Mouse (Mus musculus) E14TG2a.4 (cell line): ENCODE measurements at regions not wholly inside any gene's neighbourhood (a gene's known extent, or its start where the extent isn't known, plus 50 kb on each side); places are given as distances from the start of the nearest gene placed in this dataset.

Source experiments
- H3K27me3 ChIP-seq: 2 replicates; pipeline ENCODE4 v1.6.1; 2014; ENCODE audit warnings: low read length, control low read depth; ENCODE audit not compliant: insufficient read depth
- H3K36me3 ChIP-seq: 2 replicates; pipeline ENCODE4 v1.6.1; 2014; ENCODE audit warnings: low read length, control low read depth; ENCODE audit not compliant: insufficient read depth
- H3K4me1 ChIP-seq: replicated peaks from 2 replicates; pipeline ENCODE4 v1.6.1; 2014; ENCODE audit warnings: low read depth, low read length, control low read depth
- H3K4me3 ChIP-seq: replicated peaks from 2 replicates; pipeline ENCODE4 v1.5.1; 2014; ENCODE audit warnings: mild to moderate bottlenecking, low read length
- H3K9me3 ChIP-seq: 2 replicates; pipeline ENCODE4 v1.6.1; 2014; ENCODE audit warnings: low read length, control low read depth
- CTCF ChIP-seq: conservative IDR thresholded peaks from 2 replicates; pipeline ENCODE4 v1.5.1; 2014; ENCODE audit warnings: low read length
- NANOG ChIP-seq: IDR thresholded peaks from 2 replicates; pipeline ENCODE4 v1.6.1; 2014; ENCODE audit warnings: borderline replicate concordance, low read length, mixed read lengths
- POU5F1 ChIP-seq: IDR thresholded peaks from 2 replicates; pipeline ENCODE4 v1.6.1; 2014; ENCODE audit warnings: low read length, borderline replicate concordance

GRCm38 (mm10) chr12:70745681-70746080 is 79.6 kb upstream of the Frmd6 start:
- Histone ChIP-seq H3K4me3 (no peak overlapping the region), H3K9me3 (peaks cover 21% of the 10 kb centered on the region), H3K4me1 (no peaks in the 10 kb centered on the region), H3K27me3 (no peaks in the 10 kb centered on the region), H3K36me3 (no peaks in the 10 kb centered on the region)
- no peak for TF ChIP-seq CTCF
- no peak for TF ChIP-seq NANOG
- TF ChIP-seq POU5F1 = no peak

- no peak overlapping the region for H3K4me3 ChIP-seq
- peaks cover 15% of the 10 kb centered on the region for H3K4me1 ChIP-seq
- H3K9me3 ChIP-seq = peaks cover 21% of the 10 kb centered on the region
- H3K27me3 ChIP-seq = peaks cover 4% of the 10 kb centered on the region; the same call in 1 of the 2 replicates
- no peaks in the 10 kb centered on the region for H3K36me3 ChIP-seq
- TF ChIP-seq CTCF = no peak
- TF ChIP-seq POU5F1 = no peak
- TF ChIP-seq NANOG = no peak
These were observed 75.7 kb upstream of the Frmd6 start for GRCm38 (mm10) chr12:70749651-70750050.

GRCm38 (mm10) chr12:70750651-70751578 is 74.4 kb upstream of the Frmd6 start:
- Histone ChIP-seq H3K4me1 (peaks cover 15% of the 10 kb centered on the region), H3K27me3 (peaks cover 4% of the 10 kb centered on the region; the same call in 1 of the 2 replicates), H3K4me3 (no peak overlapping the region), H3K36me3 (no peaks in the 10 kb centered on the region), H3K9me3 (peaks cover 17% of the 10 kb centered on the region)
- TF ChIP-seq CTCF (no peak), POU5F1 (no peak), NANOG (no peak)

- TF ChIP-seq NANOG = no peak
- TF ChIP-seq POU5F1 = no peak
- no peak for TF ChIP-seq CTCF
These were observed 72.9 kb upstream of the Frmd6 start for GRCm38 (mm10) chr12:70752266-70752910.

GRCm38 (mm10) chr12:70752911-70753290 is 72.4 kb upstream of the Frmd6 start:
- TF ChIP-seq POU5F1 = no peak
- no peak for TF ChIP-seq NANOG
- TF ChIP-seq CTCF = no peak
- Histone ChIP-seq H3K27me3 (peaks cover 4% of the 10 kb centered on the region; the same call in 1 of the 2 replicates), H3K4me1 (peaks cover 15% of the 10 kb centered on the region), H3K9me3 (peaks cover 11% of the 10 kb centered on the region), H3K36me3 (no peaks in the 10 kb centered on the region), H3K4me3 (no peak overlapping the region)

More at GRCm38 (mm10) chr12:70752266-70752910, 72.9 kb upstream of the Frmd6 start:
- Histone ChIP-seq H3K9me3 (peaks cover 16% of the 10 kb centered on the region), H3K4me3 (no peak overlapping the region), H3K36me3 (no peaks in the 10 kb centered on the region), H3K27me3 (peaks cover 4% of the 10 kb centered on the region; the same call in 1 of the 2 replicates), H3K4me1 (peaks cover 15% of the 10 kb centered on the region)

- no peak overlapping the region for H3K4me3 ChIP-seq
- no peak for TF ChIP-seq NANOG
- TF ChIP-seq POU5F1 = no peak
- TF ChIP-seq CTCF = no peak
- peaks cover 4% of the 10 kb centered on the region; the same call in 1 of the 2 replicates for H3K27me3 ChIP-seq
- peaks cover 15% of the 10 kb centered on the region for H3K4me1 ChIP-seq
- H3K36me3 ChIP-seq = no peaks in the 10 kb centered on the region
- H3K9me3 ChIP-seq = peaks cover 6% of the 10 kb centered on the region; the same call in 1 of the 2 replicates
These were observed 71.9 kb upstream of the Frmd6 start for GRCm38 (mm10) chr12:70753458-70753857.

- H3K4me3 ChIP-seq = no peak overlapping the region
- H3K4me1 ChIP-seq = peaks cover 1% of the 10 kb centered on the region
- H3K9me3 ChIP-seq = no peaks in the 10 kb centered on the region
- H3K36me3 ChIP-seq = no peaks in the 10 kb centered on the region
- no peak for TF ChIP-seq CTCF
- no peaks in the 10 kb centered on the region for H3K27me3 ChIP-seq
These were observed 67.2 kb upstream of the Frmd6 start for GRCm38 (mm10) chr12:70758080-70758479.

- no peak for TF ChIP-seq POU5F1
- TF ChIP-seq CTCF = no peak
- no peak for TF ChIP-seq NANOG
- no peak overlapping the region for H3K4me3 ChIP-seq
- peaks cover 11% of the 10 kb centered on the region for H3K9me3 ChIP-seq
- H3K4me1 ChIP-seq = 0 out of 2 replicates have a peak, but pooled peaks cover 2% of the 10 kb centered on the region
- H3K27me3 ChIP-seq = no peaks in the 10 kb centered on the region
- no peaks in the 10 kb centered on the region for H3K36me3 ChIP-seq
These were observed 61.8 kb upstream of the Frmd6 start for GRCm38 (mm10) chr12:70763542-70763941.
